Mouse (Mus musculus): ENCODE measurements around the gene Sbno2.

- TF ChIP-seq MYOG (IDR thresholded peaks at IDR 0.05; ENCODE audit: control insufficient read depth in 1 of 3, insufficient read depth in 1 of 3, insufficient read length in 2 of 3, low read depth in 2 of 3) (no peak), USF1 (IDR thresholded peaks at IDR 0.05; ENCODE audit: low read depth) (no peak), E2F4 (IDR thresholded peaks at IDR 0.05; ENCODE audit: insufficient read depth) (no peak), MAX (IDR thresholded peaks at IDR 0.05; ENCODE audit: low read depth) (no peak), POLR2A (IDR thresholded peaks at IDR 0.05; ENCODE audit: insufficient read length, low read depth) (no peak), MYOD1 (IDR thresholded peaks at IDR 0.05; ENCODE audit: control insufficient read depth in 1 of 3, insufficient read length in 2 of 3, low read depth in 2 of 3) (no peak), REST (IDR thresholded peaks at IDR 0.05; ENCODE audit: insufficient read depth, insufficient read length) (no peak), TCF12 (IDR thresholded peaks at IDR 0.05; ENCODE audit: insufficient read depth, poor library complexity, severe bottlenecking) (no peak)
Measured at GRCm38 (mm10) chr10:80139439-80139775, 34.0 kb upstream of the Sbno2 start.
